Mouse (Mus musculus): ENCODE results near the gene Cd164l2. TPM values are rescaled to one million over a fixed set of nuclear protein-coding genes. Genes with fewer than 3 reads are reported as not detected.

Cd164l2 gene
- polyA plus RNA-seq, 1 experiment from 2014 or later, result 0.67 TPM

DNA sequence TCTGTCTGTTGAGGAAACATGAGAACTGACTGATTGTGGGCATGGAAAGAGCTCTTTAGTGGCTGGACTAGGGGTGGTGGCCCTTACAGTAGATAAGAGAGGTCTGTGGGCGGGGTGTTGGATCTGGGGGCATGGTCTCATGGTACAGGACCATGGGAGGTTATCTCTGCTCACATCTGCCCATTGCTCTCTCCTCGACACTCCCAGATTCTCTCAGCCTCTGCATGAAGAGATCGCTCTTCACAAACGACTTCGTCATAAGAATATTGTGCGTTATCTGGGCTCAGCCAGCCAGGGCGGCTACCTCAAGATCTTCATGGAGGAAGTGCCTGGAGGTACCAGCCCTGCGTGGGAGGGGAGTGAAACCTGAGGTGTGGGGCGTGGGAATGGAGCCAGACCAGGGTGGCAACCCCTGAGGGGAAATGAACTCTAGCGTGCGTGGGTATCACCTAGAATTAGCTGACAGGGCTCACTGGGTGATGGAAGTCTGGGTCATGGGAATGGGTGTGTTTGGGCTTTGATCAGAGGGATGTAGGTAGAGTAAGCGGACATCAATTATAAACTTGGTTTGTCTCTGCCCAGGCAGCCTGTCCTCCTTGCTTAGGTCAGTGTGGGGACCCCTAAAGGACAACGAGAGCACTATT, 36.0 kb downstream of the Cd164l2 start:
- H3K9me3 ChIP-seq, result no peaks in the 10 kb centered on the region
- H3K4me3 ChIP-seq (replicated peaks), result no peak overlapping the region
- no peak overlapping the region for H3K9ac ChIP-seq (replicated peaks)
- peaks cover 97% of the 10 kb centered on the region for H3K27me3 ChIP-seq
- 79% methylated on average over 13 of the region's 13 CpGs for WGBS
- H3K27ac ChIP-seq, result no peak overlapping the region
- H3K36me3 ChIP-seq, result no peaks in the 10 kb centered on the region
- H3K4me1 ChIP-seq (replicated peaks), result peaks cover 15% of the 10 kb centered on the region
- no peak for ATAC-seq
- H3K4me2 ChIP-seq (replicated peaks), result no peak overlapping the region

- Histone ChIP-seq H3K4me2 (replicated peaks) (peak overlapping the region; percentile 52), H3K27me3 (peaks cover 89% of the 10 kb centered on the region), H3K4me3 (replicated peaks) (peak overlapping the region; percentile 31), H3K27ac (no peak overlapping the region), H3K4me1 (replicated peaks) (peaks cover 15% of the 10 kb centered on the region), H3K9me3 (no peaks in the 10 kb centered on the region), H3K36me3 (no peaks in the 10 kb centered on the region), H3K9ac (replicated peaks) (peak overlapping the region; percentile 46; the same call in 1 of the 2 replicates)
- 0 out of 2 replicates have a peak, but pooled peaks have one; percentile 20 for ATAC-seq
- WGBS, result 3% methylated on average over 22 of the region's 22 CpGs
These were observed 38.7 kb downstream of the Cd164l2 start for GRCm38 (mm10) chr4:133250609-133251008.

DNA sequence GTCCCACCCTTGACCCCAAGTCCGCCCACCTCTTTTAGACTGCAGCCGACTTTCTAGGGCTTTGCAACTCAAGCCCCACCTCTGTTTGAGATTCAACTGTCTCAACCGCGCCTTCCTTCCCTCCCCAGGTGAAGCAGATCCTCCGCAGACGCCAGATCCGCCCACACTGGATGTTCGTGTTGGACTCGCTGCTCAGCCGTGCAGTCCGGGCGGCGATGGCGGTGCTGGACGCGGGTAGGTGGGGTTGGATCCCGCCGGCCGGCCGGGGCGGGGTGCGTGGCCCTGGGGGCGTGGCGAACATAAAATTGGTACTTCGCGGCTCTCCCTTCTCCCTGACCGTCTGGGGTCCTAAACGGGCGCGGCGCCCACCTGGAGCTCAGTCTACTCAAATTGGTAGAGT, 39.3 kb downstream of the Cd164l2 start:
- H3K27me3 ChIP-seq, result peaks cover 89% of the 10 kb centered on the region
- peak overlapping the region; percentile 46; the same call in 1 of the 2 replicates for H3K9ac ChIP-seq (replicated peaks)

GRCm38 (mm10) chr4:133252089-133252488, 40.2 kb downstream of the Cd164l2 start:
- ATAC-seq, result no peak
- peaks cover 15% of the 10 kb centered on the region for H3K4me1 ChIP-seq (replicated peaks)
- H3K36me3 ChIP-seq, result no peaks in the 10 kb centered on the region
- WGBS, result 39% methylated on average over 4 of the region's 4 CpGs
- no peak overlapping the region for H3K9ac ChIP-seq (replicated peaks)
- H3K4me3 ChIP-seq (replicated peaks), result no peak overlapping the region
- no peak overlapping the region for H3K4me2 ChIP-seq (replicated peaks)
- no peak overlapping the region for H3K27ac ChIP-seq
- no peaks in the 10 kb centered on the region for H3K9me3 ChIP-seq
- H3K27me3 ChIP-seq, result peaks cover 89% of the 10 kb centered on the region

More for the DNA sequence above, 39.3 kb downstream of the Cd164l2 start:
- no peaks in the 10 kb centered on the region for H3K9me3 ChIP-seq
- H3K4me1 ChIP-seq (replicated peaks), result peaks cover 15% of the 10 kb centered on the region
- no peaks in the 10 kb centered on the region for H3K36me3 ChIP-seq
- peak overlapping the region; percentile 52 for H3K4me2 ChIP-seq (replicated peaks)
- WGBS, result 1% methylated on average over 31 of the region's 31 CpGs
- no peak overlapping the region for H3K27ac ChIP-seq
- ATAC-seq, result no peak
- H3K4me3 ChIP-seq (replicated peaks), result peak overlapping the region; percentile 31

GRCm38 (mm10) chr4:133253412-133253811, 41.5 kb downstream of the Cd164l2 start:
- H3K4me1 ChIP-seq (replicated peaks), result peaks cover 15% of the 10 kb centered on the region
- H3K36me3 ChIP-seq, result no peaks in the 10 kb centered on the region
- no peak overlapping the region for H3K4me2 ChIP-seq (replicated peaks)
- no peaks in the 10 kb centered on the region for H3K9me3 ChIP-seq
- no peak overlapping the region for H3K27ac ChIP-seq
- 80% methylated on average over 12 of the region's 12 CpGs for WGBS
- no peak overlapping the region for H3K9ac ChIP-seq (replicated peaks)
- no peak for ATAC-seq
- H3K27me3 ChIP-seq, result peaks cover 86% of the 10 kb centered on the region
- no peak overlapping the region for H3K4me3 ChIP-seq (replicated peaks)

GRCm38 (mm10) chr4:133255392-133255791, 43.5 kb downstream of the Cd164l2 start:
- no peaks in the 10 kb centered on the region for H3K9me3 ChIP-seq
- no peak for ATAC-seq
- H3K9ac ChIP-seq (replicated peaks), result no peak overlapping the region
- no peaks in the 10 kb centered on the region for H3K36me3 ChIP-seq
- no peak overlapping the region for H3K4me2 ChIP-seq (replicated peaks)
- peaks cover 68% of the 10 kb centered on the region for H3K27me3 ChIP-seq
- H3K4me3 ChIP-seq (replicated peaks), result no peak overlapping the region
- WGBS, result 62% methylated on average over 6 of the region's 6 CpGs
- H3K27ac ChIP-seq, result no peak overlapping the region
- H3K4me1 ChIP-seq (replicated peaks), result peaks cover 15% of the 10 kb centered on the region

- Histone ChIP-seq H3K27ac (no peak overlapping the region), H3K36me3 (no peaks in the 10 kb centered on the region), H3K4me2 (replicated peaks) (no peak overlapping the region), H3K4me1 (replicated peaks) (0 out of 2 replicates have a peak, but pooled peaks cover under 1% of the 10 kb centered on the region), H3K27me3 (peaks cover 54% of the 10 kb centered on the region), H3K4me3 (replicated peaks) (no peak overlapping the region), H3K9me3 (no peaks in the 10 kb centered on the region), H3K9ac (replicated peaks) (no peak overlapping the region)
- WGBS, result 19% methylated on average over 24 of the region's 24 CpGs
- no peak for ATAC-seq
These were observed 44.9 kb downstream of the Cd164l2 start for GRCm38 (mm10) chr4:133256820-133257219.

DNA sequence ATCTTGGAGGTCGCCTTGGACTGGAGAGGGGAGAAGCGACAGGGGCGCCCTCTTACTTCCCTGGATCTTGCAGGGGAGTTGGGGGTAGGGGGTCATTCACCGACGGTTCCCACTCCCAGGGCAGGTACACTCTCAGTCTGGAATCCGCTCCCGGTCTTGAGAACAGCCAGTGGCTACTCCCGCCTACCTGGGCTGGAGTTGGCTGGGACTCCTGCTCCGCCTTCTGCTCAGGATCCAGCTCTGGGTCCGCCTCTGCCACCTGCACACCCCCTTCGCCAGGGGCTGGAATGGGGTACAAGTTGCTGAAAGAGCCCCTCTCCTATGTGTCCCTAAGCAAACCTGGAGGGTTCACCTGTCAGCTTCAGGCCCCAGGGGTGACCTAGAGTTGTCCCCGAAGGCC, 45.3 kb downstream of the Cd164l2 start:
- Histone ChIP-seq H3K9me3 (no peaks in the 10 kb centered on the region), H3K4me2 (replicated peaks) (no peak overlapping the region), H3K27me3 (peaks cover 50% of the 10 kb centered on the region), H3K36me3 (no peaks in the 10 kb centered on the region), H3K9ac (replicated peaks) (no peak overlapping the region), H3K4me3 (replicated peaks) (no peak overlapping the region), H3K4me1 (replicated peaks) (no peaks in the 10 kb centered on the region), H3K27ac (no peak overlapping the region)
- no peak for ATAC-seq
- WGBS, result 35% methylated on average over 12 of the region's 12 CpGs

GRCm38 (mm10) chr4:133257798-133258408, 46.0 kb downstream of the Cd164l2 start:
- H3K4me2 ChIP-seq (replicated peaks), result no peak overlapping the region
- no peaks in the 10 kb centered on the region for H3K4me1 ChIP-seq (replicated peaks)
- H3K36me3 ChIP-seq, result peaks cover under 1% of the 10 kb centered on the region; the same call in 1 of the 2 replicates
- no peaks in the 10 kb centered on the region for H3K9me3 ChIP-seq
- no peak overlapping the region for H3K27ac ChIP-seq
- ATAC-seq, result no peak
- no peak overlapping the region for H3K4me3 ChIP-seq (replicated peaks)
- H3K9ac ChIP-seq (replicated peaks), result no peak overlapping the region
- WGBS, result 85% methylated on average over 12 of the region's 12 CpGs
- H3K27me3 ChIP-seq, result peaks cover 43% of the 10 kb centered on the region

GRCm38 (mm10) chr4:133261641-133262374, 49.9 kb downstream of the Cd164l2 start:
- H3K4me3 ChIP-seq (replicated peaks), result no peak overlapping the region
- no peak overlapping the region for H3K4me2 ChIP-seq (replicated peaks)
- H3K36me3 ChIP-seq, result peaks cover 39% of the 10 kb centered on the region
- H3K4me1 ChIP-seq (replicated peaks), result no peaks in the 10 kb centered on the region
- H3K9ac ChIP-seq (replicated peaks), result no peak overlapping the region
- H3K27ac ChIP-seq, result no peak overlapping the region
- ATAC-seq, result no peak
- H3K27me3 ChIP-seq, result peaks cover 13% of the 10 kb centered on the region
- H3K9me3 ChIP-seq, result 0 out of 2 replicates have a peak, but pooled peaks cover 7% of the 10 kb centered on the region
- 57% methylated on average over 10 of the region's 10 CpGs for WGBS

- Histone ChIP-seq H3K27ac (no peak overlapping the region), H3K4me2 (replicated peaks) (no peak overlapping the region), H3K9ac (replicated peaks) (no peak overlapping the region), H3K27me3 (peaks cover 8% of the 10 kb centered on the region), H3K9me3 (0 out of 2 replicates have a peak, but pooled peaks cover 7% of the 10 kb centered on the region), H3K4me3 (replicated peaks) (no peak overlapping the region), H3K36me3 (peaks cover 45% of the 10 kb centered on the region), H3K4me1 (replicated peaks) (no peaks in the 10 kb centered on the region)
- 70% methylated on average over 7 of the region's 7 CpGs for whole genome bisulfite sequencing
- no peak for ATAC-seq
These were observed 50.4 kb downstream of the Cd164l2 start for GRCm38 (mm10) chr4:133262375-133262765.

DNA sequence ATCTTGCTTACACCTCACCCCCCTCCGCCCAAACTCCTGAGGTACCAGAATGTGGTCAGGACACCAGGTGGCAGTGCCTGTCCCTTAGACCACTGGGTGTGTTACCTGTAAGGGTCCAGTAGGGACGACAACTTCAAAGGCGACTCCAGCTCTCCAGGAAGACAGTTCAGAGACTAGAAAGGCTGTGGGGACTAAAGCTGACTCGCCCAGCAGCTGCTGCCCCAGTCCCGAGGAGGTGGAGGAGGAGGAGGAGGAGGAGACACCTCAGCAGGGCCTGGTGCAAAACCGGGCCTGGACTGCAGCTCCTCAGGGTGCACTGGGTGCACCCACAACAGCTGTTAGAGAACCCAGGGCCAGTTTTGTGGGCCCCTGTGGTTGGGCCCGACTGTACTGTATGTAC, 51.0 kb downstream of the Cd164l2 start, which contains the start of gene Sytl1:
Sytl1 (minus strand) TSS at position 232 of the 400 bp plus-strand sequence.
- Histone ChIP-seq H3K36me3 (peaks cover 50% of the 10 kb centered on the region), H3K4me1 (replicated peaks) (no peaks in the 10 kb centered on the region), H3K4me2 (replicated peaks) (no peak within 1 kb of the TSS), H3K27me3 (0 out of 2 replicates have a peak, but pooled peaks cover 3% of the 10 kb centered on the region), H3K4me3 (replicated peaks) (no peak within 1 kb of the TSS), H3K9me3 (0 out of 2 replicates have a peak, but pooled peaks cover 7% of the 10 kb centered on the region), H3K9ac (replicated peaks) (no peak within 1 kb of the TSS), H3K27ac (no peak within 1 kb of the TSS)
- ATAC-seq, result no peak
- WGBS, result 44% methylated on average over 7 of the region's 7 CpGs

Data from midbrain, embryonic 13.5 days (tissue).